Mouse (Mus musculus): ENCODE data around the gene Ptn. TPM values are rescaled to one million over a fixed set of nuclear protein-coding genes. Genes with fewer than 3 reads are reported as not detected.

Ptn gene
- polyA plus RNA-seq, 1 experiment = 0.22 TPM

DNA sequence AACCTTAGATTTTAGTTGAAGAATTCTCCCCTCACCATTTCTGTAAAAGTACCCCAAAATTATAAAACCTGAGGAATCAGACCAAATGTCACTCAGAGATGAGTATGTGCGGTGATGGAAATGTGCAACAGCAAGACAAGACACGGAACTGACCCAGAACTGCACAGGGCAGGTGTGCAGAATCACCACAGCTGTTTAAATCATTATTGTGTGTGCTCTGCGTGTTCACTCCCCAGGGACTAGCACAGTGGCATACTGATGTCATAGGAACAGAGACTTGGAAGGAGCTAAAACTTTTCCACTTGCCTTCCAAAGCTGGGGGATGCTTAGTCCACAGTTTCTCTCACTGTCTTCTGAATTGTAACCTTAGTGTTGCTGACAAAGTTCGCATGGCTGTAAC lies 22.7 kb upstream of the Ptn start:
- Histone ChIP-seq H3K4me3 (ENCODE audit: extremely low read depth, insufficient read depth, insufficient read length) (no peak overlapping the region), H3K27me3 (ENCODE audit: control insufficient read depth, insufficient read depth, low read length) (no peaks in the 10 kb centered on the region), H3K36me3 (ENCODE audit: control insufficient read depth, insufficient read depth, low read length) (no peaks in the 10 kb centered on the region), H3K27ac (ENCODE audit: insufficient read depth, low read length) (no peak overlapping the region), H3K4me1 (ENCODE audit: control insufficient read depth, insufficient read depth, insufficient read length) (no peaks in the 10 kb centered on the region)
- TF ChIP-seq CTCF (IDR thresholded peaks at IDR 0.05; ENCODE audit: extremely low read depth, insufficient read depth, insufficient read length, insufficient replicate concordance) (no peak), POLR2A (IDR thresholded peaks at IDR 0.05; ENCODE audit: low read depth, low read length) (no peak)
- no peak for DNase-seq (ENCODE audit: low read depth in 1 of 2, low spot score in 2 of 2)
- WGBS = 82% methylated on average over 4 of the region's 4 CpGs

DNA sequence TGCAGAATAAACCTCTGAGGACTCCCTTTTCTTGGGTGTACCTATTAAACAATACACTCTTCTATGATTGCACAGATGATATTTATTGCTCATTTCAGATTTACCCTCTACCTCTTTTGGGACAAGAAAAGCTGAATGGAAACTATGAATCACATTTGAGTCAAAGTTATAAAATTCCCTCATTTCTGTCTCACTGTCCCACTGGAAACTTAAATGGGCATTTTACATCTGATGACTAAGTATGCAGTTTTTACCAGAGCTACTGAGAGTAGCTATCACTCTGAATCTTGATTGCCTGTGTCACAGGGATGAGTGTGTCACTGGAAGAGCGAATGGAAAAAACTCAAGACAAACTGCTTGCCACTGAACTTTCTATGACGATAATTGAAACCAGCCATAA lies 22.2 kb upstream of the Ptn start:
- DNase-seq (ENCODE audit: low read depth in 1 of 2, low spot score in 2 of 2) = no peak
- H3K4me1 ChIP-seq (ENCODE audit: control insufficient read depth, insufficient read depth, insufficient read length) = no peaks in the 10 kb centered on the region
- TF ChIP-seq CTCF (IDR thresholded peaks at IDR 0.05; ENCODE audit: extremely low read depth, insufficient read depth, insufficient read length, insufficient replicate concordance) (no peak), POLR2A (IDR thresholded peaks at IDR 0.05; ENCODE audit: low read depth, low read length) (no peak)
- no peak overlapping the region for H3K27ac ChIP-seq (ENCODE audit: insufficient read depth, low read length)
- H3K36me3 ChIP-seq (ENCODE audit: control insufficient read depth, insufficient read depth, low read length) = no peaks in the 10 kb centered on the region
- no peaks in the 10 kb centered on the region for H3K27me3 ChIP-seq (ENCODE audit: control insufficient read depth, insufficient read depth, low read length)
- H3K4me3 ChIP-seq (ENCODE audit: extremely low read depth, insufficient read depth, insufficient read length) = no peak overlapping the region
- WGBS = 78% methylated on average over 2 of the region's 2 CpGs

DNA sequence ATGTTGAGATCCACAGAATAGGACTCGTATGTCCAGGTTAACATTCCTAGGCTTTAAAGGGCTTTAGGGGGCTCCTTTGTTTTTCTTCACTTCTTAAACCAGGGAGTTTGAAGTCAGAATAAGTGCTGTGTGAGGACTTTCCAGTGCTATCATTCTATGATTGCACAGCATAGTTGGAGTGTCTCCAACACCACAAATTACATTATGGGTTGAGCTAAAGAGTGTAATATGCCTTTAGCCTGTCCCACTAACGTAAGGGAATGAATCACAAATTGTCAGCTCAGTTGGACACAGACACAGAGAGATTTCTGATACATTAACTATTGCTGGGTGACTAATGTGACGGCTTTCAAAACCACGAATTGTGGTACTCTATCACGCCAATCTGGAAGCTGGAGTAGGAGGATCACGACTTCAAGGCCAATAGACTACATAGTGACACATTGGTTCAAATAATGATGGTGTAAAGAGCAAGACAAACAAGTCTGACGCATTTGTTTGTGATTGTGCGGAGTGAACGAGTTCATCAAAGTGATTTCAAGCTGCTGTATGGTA lies 20.4 kb upstream of the Ptn start:
- H3K4me3 ChIP-seq (ENCODE audit: extremely low read depth, insufficient read depth, insufficient read length) = no peak overlapping the region
- H3K27ac ChIP-seq (ENCODE audit: insufficient read depth, low read length) = no peak overlapping the region
- WGBS = 82% methylated on average over 9 of the region's 9 CpGs
- no peak for DNase-seq (ENCODE audit: low read depth in 1 of 2, low spot score in 2 of 2)
- no peaks in the 10 kb centered on the region for H3K36me3 ChIP-seq (ENCODE audit: control insufficient read depth, insufficient read depth, low read length)
- TF ChIP-seq CTCF (IDR thresholded peaks at IDR 0.05; ENCODE audit: extremely low read depth, insufficient read depth, insufficient read length, insufficient replicate concordance) = no peak
- TF ChIP-seq POLR2A (IDR thresholded peaks at IDR 0.05; ENCODE audit: low read depth, low read length) = no peak
- no peaks in the 10 kb centered on the region for H3K4me1 ChIP-seq (ENCODE audit: control insufficient read depth, insufficient read depth, insufficient read length)
- H3K27me3 ChIP-seq (ENCODE audit: control insufficient read depth, insufficient read depth, low read length) = no peaks in the 10 kb centered on the region

DNA sequence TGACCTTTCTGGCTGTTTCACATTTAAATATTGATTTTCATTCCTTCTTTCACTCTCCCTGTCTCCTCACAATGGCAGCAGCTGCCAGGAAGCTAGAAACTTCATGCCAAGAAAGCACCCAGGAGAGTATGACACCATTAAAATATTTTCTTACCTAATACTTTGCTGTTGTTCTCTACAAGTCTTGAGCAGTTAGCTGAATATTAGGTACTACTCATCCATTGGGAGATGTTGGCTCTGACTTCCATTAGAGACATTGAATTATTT lies 9.7 kb upstream of the Ptn start:
- no peak overlapping the region for H3K27ac ChIP-seq (ENCODE audit: insufficient read depth, low read length)
- TF ChIP-seq CTCF (IDR thresholded peaks at IDR 0.05; ENCODE audit: extremely low read depth, insufficient read depth, insufficient read length, insufficient replicate concordance) (no peak), POLR2A (IDR thresholded peaks at IDR 0.05; ENCODE audit: low read depth, low read length) (no peak)
- no peak overlapping the region for H3K4me3 ChIP-seq (ENCODE audit: extremely low read depth, insufficient read depth, insufficient read length)
- H3K27me3 ChIP-seq (ENCODE audit: control insufficient read depth, insufficient read depth, low read length) = no peaks in the 10 kb centered on the region
- DNase-seq (ENCODE audit: low read depth in 1 of 2, low spot score in 2 of 2) = no peak
- no peaks in the 10 kb centered on the region for H3K4me1 ChIP-seq (ENCODE audit: control insufficient read depth, insufficient read depth, insufficient read length)
- H3K36me3 ChIP-seq (ENCODE audit: control insufficient read depth, insufficient read depth, low read length) = no peaks in the 10 kb centered on the region

DNA sequence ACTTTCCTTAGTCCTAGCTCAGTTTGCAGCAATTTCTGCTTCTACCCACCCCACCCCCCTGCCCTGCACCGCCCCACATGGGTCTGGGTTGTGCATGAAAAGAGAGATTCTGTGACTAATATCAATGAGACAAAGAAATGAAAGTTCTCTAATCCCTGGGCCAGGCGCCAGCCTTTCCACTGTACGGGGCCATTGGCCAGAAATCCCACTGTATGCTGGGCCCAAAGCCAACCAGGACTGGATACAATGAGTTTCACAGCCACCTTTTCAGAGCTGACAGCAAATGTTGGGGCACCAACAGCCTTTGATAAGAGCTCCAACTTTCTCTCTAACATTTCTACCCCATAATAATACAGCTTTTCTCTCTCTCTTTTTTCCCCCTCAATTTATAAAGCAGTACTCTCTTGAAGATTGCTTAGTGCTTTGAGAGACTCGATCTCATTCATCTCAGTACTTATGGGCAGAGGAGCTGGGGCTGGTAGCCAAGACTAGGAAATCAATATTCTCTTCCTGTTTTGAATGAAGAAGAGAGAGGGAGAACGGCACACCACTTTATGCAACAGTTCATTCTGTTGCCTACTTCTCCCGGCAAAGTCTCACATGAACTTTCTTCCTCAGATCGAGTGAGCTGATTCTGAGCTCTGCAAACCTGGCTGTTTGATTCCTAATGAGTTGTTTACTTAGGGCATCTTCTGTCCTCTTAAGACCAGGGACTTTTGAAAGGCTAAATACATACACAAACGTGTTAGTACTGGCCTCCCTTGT lies 9.2 kb upstream of the Ptn start:
- Histone ChIP-seq H3K36me3 (ENCODE audit: control insufficient read depth, insufficient read depth, low read length) (no peaks in the 10 kb centered on the region), H3K4me1 (ENCODE audit: control insufficient read depth, insufficient read depth, insufficient read length) (no peaks in the 10 kb centered on the region), H3K27ac (ENCODE audit: insufficient read depth, low read length) (no peak overlapping the region), H3K27me3 (ENCODE audit: control insufficient read depth, insufficient read depth, low read length) (no peaks in the 10 kb centered on the region), H3K4me3 (ENCODE audit: extremely low read depth, insufficient read depth, insufficient read length) (no peak overlapping the region)
- 68% methylated on average over 8 of the region's 8 CpGs for WGBS
- DNase-seq (ENCODE audit: low read depth in 1 of 2, low spot score in 2 of 2) = no peak
- TF ChIP-seq CTCF (IDR thresholded peaks at IDR 0.05; ENCODE audit: extremely low read depth, insufficient read depth, insufficient read length, insufficient replicate concordance) (no peak), POLR2A (IDR thresholded peaks at IDR 0.05; ENCODE audit: low read depth, low read length) (no peak)

DNA sequence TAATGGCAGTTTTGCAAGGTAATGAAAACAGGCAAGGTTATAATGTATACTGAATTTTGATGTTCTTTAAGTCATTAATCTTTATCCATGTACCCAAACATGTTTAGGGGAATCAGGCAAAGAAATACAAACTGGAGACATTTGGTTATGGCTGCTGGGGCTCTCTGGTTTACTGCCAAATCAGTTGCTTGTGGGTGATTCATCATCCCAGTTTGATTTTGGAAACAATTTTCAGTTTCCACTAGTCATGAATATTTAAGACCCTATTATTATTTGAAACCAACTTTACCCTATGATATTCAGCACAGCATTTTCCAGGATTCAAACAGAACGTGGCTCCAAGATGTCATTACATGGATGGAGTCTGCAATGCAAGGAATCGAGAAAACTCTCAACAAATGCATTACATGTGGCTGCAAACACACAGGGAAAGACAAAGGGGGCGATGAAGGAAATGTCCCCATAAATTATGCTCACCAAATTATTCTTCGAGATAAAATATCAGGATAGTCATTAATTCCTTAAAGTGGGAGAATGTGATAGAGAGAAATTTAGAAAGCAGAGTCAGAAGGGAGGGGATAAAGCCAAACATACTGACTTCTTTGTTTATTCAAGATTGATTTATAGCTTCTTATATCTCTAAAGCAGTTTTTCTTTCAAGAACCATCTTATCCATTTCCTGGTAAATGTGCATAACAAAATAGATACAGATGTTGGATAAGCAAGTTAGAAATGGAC lies 8.4 kb upstream of the Ptn start:
- Histone ChIP-seq H3K27ac (ENCODE audit: insufficient read depth, low read length) (no peak overlapping the region), H3K4me3 (ENCODE audit: extremely low read depth, insufficient read depth, insufficient read length) (no peak overlapping the region), H3K4me1 (ENCODE audit: control insufficient read depth, insufficient read depth, insufficient read length) (no peaks in the 10 kb centered on the region), H3K27me3 (ENCODE audit: control insufficient read depth, insufficient read depth, low read length) (no peaks in the 10 kb centered on the region), H3K36me3 (ENCODE audit: control insufficient read depth, insufficient read depth, low read length) (no peaks in the 10 kb centered on the region)
- DNase-seq (ENCODE audit: low read depth in 1 of 2, low spot score in 2 of 2) = no peak
- WGBS = 75% methylated on average over 4 of the region's 4 CpGs
- no peak for TF ChIP-seq CTCF (IDR thresholded peaks at IDR 0.05; ENCODE audit: extremely low read depth, insufficient read depth, insufficient read length, insufficient replicate concordance)
- TF ChIP-seq POLR2A (IDR thresholded peaks at IDR 0.05; ENCODE audit: low read depth, low read length) = no peak

DNA sequence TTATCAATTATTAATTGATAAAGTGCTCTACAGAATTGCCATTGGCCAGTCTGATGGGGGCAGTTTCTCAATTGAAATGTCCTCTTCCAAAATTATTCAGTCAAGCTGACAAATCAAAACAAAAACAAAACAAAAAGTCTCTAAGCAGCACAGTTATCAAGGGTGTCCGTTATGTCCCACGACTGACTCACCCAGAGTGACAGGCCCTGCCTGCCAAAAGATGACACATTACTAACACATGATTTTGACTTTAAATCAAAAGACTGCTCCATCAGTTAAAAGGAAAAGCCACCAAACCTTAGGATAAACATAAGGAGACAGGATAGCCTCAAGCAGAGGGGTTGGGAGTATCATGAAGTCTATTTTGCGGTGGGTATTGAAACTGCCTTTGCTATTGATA lies 6.6 kb upstream of the Ptn start:
- TF ChIP-seq POLR2A (IDR thresholded peaks at IDR 0.05; ENCODE audit: low read depth, low read length) (no peak), CTCF (IDR thresholded peaks at IDR 0.05; ENCODE audit: extremely low read depth, insufficient read depth, insufficient read length, insufficient replicate concordance) (no peak)
- no peak for DNase-seq (ENCODE audit: low read depth in 1 of 2, low spot score in 2 of 2)
- Histone ChIP-seq H3K4me1 (ENCODE audit: control insufficient read depth, insufficient read depth, insufficient read length) (no peaks in the 10 kb centered on the region), H3K27me3 (ENCODE audit: control insufficient read depth, insufficient read depth, low read length) (no peaks in the 10 kb centered on the region), H3K27ac (ENCODE audit: insufficient read depth, low read length) (no peak overlapping the region), H3K4me3 (ENCODE audit: extremely low read depth, insufficient read depth, insufficient read length) (no peak overlapping the region), H3K36me3 (ENCODE audit: control insufficient read depth, insufficient read depth, low read length) (no peaks in the 10 kb centered on the region)
- 90% methylated on average over 3 of the region's 3 CpGs for WGBS

All from spleen, adult 2 months (tissue).